Mouse (Mus musculus) neural tube, embryonic 11.5 days (tissue): Measurements from ENCODE around the gene 1190002N15Rik. TPM values are rescaled to one million over a fixed set of nuclear protein-coding genes. Genes with fewer than 3 reads are reported as not detected.

ENCODE experiments used
- ATAC-seq: fragments of 200-750 bp; cut with Nextera tagmentation; 2 replicates; pipeline ENCODE4 v1.8.0; 2017; ENCODE audit warnings: moderate number of reproducible peaks, mild to moderate bottlenecking, moderate TSS enrichment, moderate library complexity; ENCODE audit not compliant: insufficient read depth, low FRiP score, low TSS enrichment
- DNase-seq: peaks from one replicate; pipeline ENCODE4 v3.0.0-alpha.2; 2015; ENCODE audit warnings: low spot score
- H3K27ac ChIP-seq: fragments of 300-500 bp; sonication (generic); 2 replicates; pipeline ENCODE4 v1.5.1; 2014; ENCODE audit warnings: low read depth, mild to moderate bottlenecking, low read length
- H3K27me3 ChIP-seq: fragments of 300-500 bp; sonication (generic); 2 replicates; pipeline ENCODE4 v1.6.1; 2014; ENCODE audit warnings: mild to moderate bottlenecking, low read length, mixed read lengths; ENCODE audit not compliant: control insufficient read depth, insufficient read depth
- H3K36me3 ChIP-seq: fragments of 300-500 bp; sonication (generic); 2 replicates; pipeline ENCODE4 v1.6.1; 2014; ENCODE audit warnings: mild to moderate bottlenecking, low read length, moderate library complexity, mixed read lengths; ENCODE audit not compliant: control insufficient read depth, insufficient read depth
- H3K4me1 ChIP-seq: fragments of 300-500 bp; sonication (generic); 2 replicates; pipeline ENCODE4 v1.6.1; 2014; ENCODE audit warnings: low read length, mixed read lengths; ENCODE audit not compliant: control insufficient read depth, insufficient read depth
- H3K4me2 ChIP-seq: fragments of 300-500 bp; sonication (generic); 2 replicates; pipeline ENCODE4 v1.6.1; 2014; ENCODE audit warnings: low read depth, mild to moderate bottlenecking, moderate library complexity
- H3K4me3 ChIP-seq: fragments of 300-500 bp; sonication (generic); 2 replicates; pipeline ENCODE4 v1.5.1; 2014; ENCODE audit warnings: low read depth, low read length
- H3K9ac ChIP-seq: fragments of 300-500 bp; sonication (generic); 2 replicates; pipeline ENCODE4 v1.6.1; 2014; ENCODE audit warnings: mild to moderate bottlenecking, low read length
- H3K9me3 ChIP-seq: fragments of 300-500 bp; sonication (generic); 2 replicates; pipeline ENCODE4 v1.6.1; 2016; ENCODE audit warnings: low read length; ENCODE audit not compliant: control insufficient read depth
- WGBS: fragments of 180-500 bp; shearing (Covaris S2); extraction: QIAGEN DNeasy Blood & Tissue Kit; methylation state at CpG from one replicate; pipeline ENCODE4 v1.1.7; 2014; 5-methylcytosine and 5-hydroxymethylcytosine counted together
- polyA plus RNA-seq: library from polyadenylated mRNA; unstranded; fragments of >200 nt; fragmentation: Nextera tagmentation; extraction: Ambion mirVana; gene quantifications from 2 replicates; pipeline ENCODE4 v1.2.1, GENCODE M21; 2014

1190002N15Rik gene
- polyA plus RNA-seq, 1 experiment from 2014 or later = 34.2 TPM

DNA sequence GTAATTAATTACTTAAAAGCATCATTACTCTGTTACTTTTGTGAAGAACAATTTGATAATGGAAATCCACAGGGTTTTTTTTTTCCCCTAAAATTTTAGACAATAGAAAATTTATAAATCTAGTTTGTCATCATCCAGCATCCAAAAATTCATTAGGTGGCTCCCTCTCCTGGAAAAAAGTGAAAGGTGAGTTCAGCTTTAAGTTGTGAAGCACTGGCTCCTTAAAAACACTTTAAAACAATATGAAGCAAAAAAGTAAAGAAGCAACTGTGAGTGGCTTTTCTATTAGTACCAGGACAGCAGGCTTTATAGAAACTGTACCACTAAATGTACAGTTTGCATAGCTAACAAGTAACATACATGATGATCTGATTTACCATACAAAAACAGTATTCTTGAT lies 3.1 kb downstream of the 1190002N15Rik start:
- DNase-seq = no peak
- H3K4me3 ChIP-seq = no peak overlapping the region; the same call in 1 of the 2 replicates

DNA sequence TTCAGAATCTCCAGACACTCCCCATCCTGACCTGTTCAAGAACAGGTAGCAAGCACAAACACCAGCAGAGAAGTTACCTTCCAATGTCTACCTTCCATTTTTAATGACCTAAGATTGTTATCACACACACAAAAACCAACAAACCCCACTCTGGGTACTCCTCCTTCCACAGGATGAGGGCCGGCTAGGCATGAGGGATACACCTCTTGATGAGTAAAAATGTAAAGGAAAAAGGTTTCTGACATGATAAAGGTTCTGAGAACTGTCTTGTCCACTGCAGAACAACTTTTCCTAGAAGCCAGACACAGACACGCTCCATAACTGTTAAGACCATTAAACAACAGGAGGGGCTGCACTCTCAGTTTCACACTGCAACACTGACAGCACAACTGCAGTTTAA lies 3.7 kb downstream of the 1190002N15Rik start:
- Histone ChIP-seq H3K27me3 (no peaks in the 10 kb centered on the region), H3K27ac (no peak overlapping the region), H3K36me3 (no peaks in the 10 kb centered on the region), H3K9me3 (no peaks in the 10 kb centered on the region), H3K9ac (no peak overlapping the region), H3K4me2 (peak overlapping the region; percentile 3; the same call in 1 of the 2 replicates), H3K4me3 (no peak overlapping the region), H3K4me1 (peaks cover 5% of the 10 kb centered on the region; the same call in 1 of the 2 replicates)
- ATAC-seq (no peak), DNase-seq (no peak)
- WGBS = 62% methylated on average over 2 of the region's 2 CpGs

More for the DNA sequence above, 3.1 kb downstream of the 1190002N15Rik start:
- no peak for ATAC-seq
- Histone ChIP-seq H3K9me3 (no peaks in the 10 kb centered on the region), H3K4me1 (peaks cover 5% of the 10 kb centered on the region; the same call in 1 of the 2 replicates), H3K36me3 (no peaks in the 10 kb centered on the region), H3K4me2 (peak overlapping the region; percentile 22), H3K9ac (no peak overlapping the region), H3K27me3 (no peaks in the 10 kb centered on the region), H3K27ac (no peak overlapping the region)

DNA sequence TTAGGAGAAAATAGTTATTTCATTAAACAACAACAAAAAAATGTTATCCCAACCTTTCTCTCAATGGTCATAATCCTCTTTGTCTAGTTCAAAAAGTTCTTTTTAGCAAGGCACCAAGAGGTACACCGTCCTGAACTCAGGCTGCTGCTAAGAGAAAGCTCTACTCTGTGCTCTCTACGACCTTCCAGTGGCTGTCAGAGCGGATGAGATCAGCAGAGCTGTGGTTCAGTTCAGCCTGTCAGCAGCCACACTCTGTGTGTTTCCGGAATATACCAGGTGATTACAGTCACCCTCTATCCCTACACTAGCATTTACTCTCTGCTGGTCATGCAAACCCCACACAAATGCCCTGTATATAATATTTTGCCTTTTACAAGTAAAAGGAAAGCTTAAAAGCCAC lies 4.2 kb downstream of the 1190002N15Rik start:
- Histone ChIP-seq H3K27ac (no peak overlapping the region), H3K4me2 (peak overlapping the region; percentile 3; the same call in 1 of the 2 replicates), H3K9ac (no peak overlapping the region), H3K36me3 (no peaks in the 10 kb centered on the region), H3K27me3 (no peaks in the 10 kb centered on the region), H3K4me1 (peaks cover 5% of the 10 kb centered on the region; the same call in 1 of the 2 replicates), H3K4me3 (no peak overlapping the region), H3K9me3 (no peaks in the 10 kb centered on the region)
- 49% methylated on average over 4 of the region's 4 CpGs for WGBS
- no peak for ATAC-seq
- DNase-seq = no peak

DNA sequence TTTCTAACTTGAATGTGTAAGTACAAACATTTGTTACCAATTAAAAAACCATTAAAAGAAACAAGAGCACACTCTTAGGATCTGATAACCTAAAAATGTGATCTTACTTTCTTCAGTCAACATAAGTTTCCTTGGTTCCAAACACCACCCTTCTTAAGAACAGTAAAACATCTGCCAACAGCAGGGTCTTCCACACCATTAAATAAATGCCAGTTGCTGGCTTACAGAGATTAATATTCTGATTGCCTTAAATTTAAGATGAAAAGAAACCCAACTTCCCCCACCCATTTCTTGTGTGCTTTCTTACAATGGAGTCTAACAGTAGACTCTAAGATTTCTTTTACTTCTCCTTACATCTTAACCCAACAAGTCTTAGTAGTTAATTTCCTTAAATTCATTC lies 7.9 kb downstream of the 1190002N15Rik start:
- Histone ChIP-seq H3K27me3 (no peaks in the 10 kb centered on the region), H3K9me3 (no peaks in the 10 kb centered on the region), H3K36me3 (no peaks in the 10 kb centered on the region), H3K27ac (no peak overlapping the region), H3K4me1 (peaks cover 5% of the 10 kb centered on the region; the same call in 1 of the 2 replicates), H3K4me3 (no peak overlapping the region), H3K9ac (no peak overlapping the region), H3K4me2 (no peak overlapping the region)
- ATAC-seq = no peak
- DNase-seq = no peak

DNA sequence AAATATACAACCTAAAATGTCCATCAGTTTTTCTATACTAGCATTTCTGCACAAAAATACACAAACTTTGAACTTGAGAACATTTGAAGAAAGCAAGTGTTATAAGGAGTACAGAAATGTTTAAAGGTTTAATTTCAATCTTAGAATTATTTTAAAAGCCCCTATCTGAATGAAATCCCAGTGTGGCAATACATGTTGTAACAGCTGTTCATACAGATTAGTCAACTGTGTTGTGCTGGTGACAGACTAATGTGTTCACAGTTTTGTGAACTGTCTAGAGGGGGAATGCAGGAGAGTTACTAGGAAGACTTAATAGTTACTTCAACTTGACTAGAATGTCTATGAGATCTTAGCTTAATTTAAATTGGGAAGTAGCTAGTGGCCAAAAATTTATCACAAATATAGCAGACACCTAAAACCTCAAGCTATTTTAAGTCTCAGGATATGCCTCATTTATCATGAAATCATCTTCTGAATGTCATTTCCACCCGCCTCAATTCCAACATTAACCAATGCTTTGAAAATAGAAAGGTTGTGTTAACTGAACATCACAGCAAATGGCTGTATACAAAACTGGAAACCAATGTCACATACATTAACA lies 8.6 kb downstream of the 1190002N15Rik start:
- WGBS = 83% methylated on average over 1 of the region's 1 CpGs
- H3K4me2 ChIP-seq = no peak overlapping the region
- no peak overlapping the region for H3K27ac ChIP-seq
- no peak for DNase-seq
- no peak overlapping the region for H3K9ac ChIP-seq
- H3K27me3 ChIP-seq = no peaks in the 10 kb centered on the region
- H3K9me3 ChIP-seq = no peaks in the 10 kb centered on the region
- ATAC-seq = no peak
- H3K4me3 ChIP-seq = no peak overlapping the region
- H3K4me1 ChIP-seq = peaks cover 2% of the 10 kb centered on the region; the same call in 1 of the 2 replicates
- H3K36me3 ChIP-seq = no peaks in the 10 kb centered on the region

DNA sequence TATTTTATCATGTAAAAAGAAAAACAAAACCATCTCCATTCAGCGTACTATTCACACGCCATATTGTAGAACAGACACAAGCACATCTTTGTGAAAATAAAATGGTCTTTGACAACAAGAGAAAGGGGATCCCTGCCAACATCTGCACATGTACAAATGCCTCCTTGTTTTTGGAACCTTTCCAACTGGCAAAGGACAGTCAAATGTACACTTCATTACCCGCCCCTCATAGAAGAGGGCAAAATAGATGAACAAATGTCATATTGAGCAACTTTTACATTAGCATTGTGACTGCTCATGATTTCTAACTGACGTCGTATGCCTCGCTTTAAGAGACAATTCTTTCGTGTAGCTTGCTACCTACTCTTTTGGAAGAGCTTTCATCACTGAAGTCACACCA lies 11.4 kb downstream of the 1190002N15Rik start:
- ATAC-seq (no peak), DNase-seq (no peak)
- H3K36me3 ChIP-seq = no peaks in the 10 kb centered on the region
- H3K4me3 ChIP-seq = no peak overlapping the region
- no peaks in the 10 kb centered on the region for H3K4me1 ChIP-seq
- no peaks in the 10 kb centered on the region for H3K27me3 ChIP-seq
- no peak overlapping the region for H3K4me2 ChIP-seq
- no peak overlapping the region for H3K9ac ChIP-seq
- WGBS = 75% methylated on average over 7 of the region's 7 CpGs
- no peaks in the 10 kb centered on the region for H3K9me3 ChIP-seq
- H3K27ac ChIP-seq = no peak overlapping the region

DNA sequence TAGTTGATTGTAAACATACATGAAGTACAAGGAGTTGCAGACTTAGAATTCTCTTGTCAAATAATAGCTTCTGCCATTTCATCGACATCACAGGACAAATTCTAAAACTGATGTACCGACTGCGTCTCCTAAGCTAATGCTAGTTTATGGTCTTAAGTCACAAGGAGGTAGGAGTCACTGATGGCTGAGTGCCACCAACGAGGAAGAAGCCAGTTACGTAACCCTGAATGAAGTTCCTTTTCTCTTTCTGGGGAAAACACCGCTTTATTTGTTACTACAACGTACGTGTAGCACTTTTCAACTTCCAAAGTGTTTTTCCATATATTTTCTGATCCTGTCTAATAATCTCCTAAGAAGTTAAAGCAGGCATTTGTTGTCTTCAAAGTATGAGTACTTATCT lies 25.6 kb downstream of the 1190002N15Rik start:
- DNase-seq = no peak
- WGBS = 90% methylated on average over 8 of the region's 8 CpGs
- Histone ChIP-seq H3K9ac (no peak overlapping the region), H3K4me2 (no peak overlapping the region), H3K27ac (no peak overlapping the region), H3K4me3 (no peak overlapping the region), H3K36me3 (no peaks in the 10 kb centered on the region), H3K9me3 (no peaks in the 10 kb centered on the region), H3K4me1 (no peaks in the 10 kb centered on the region), H3K27me3 (no peaks in the 10 kb centered on the region)
- no peak for ATAC-seq

DNA sequence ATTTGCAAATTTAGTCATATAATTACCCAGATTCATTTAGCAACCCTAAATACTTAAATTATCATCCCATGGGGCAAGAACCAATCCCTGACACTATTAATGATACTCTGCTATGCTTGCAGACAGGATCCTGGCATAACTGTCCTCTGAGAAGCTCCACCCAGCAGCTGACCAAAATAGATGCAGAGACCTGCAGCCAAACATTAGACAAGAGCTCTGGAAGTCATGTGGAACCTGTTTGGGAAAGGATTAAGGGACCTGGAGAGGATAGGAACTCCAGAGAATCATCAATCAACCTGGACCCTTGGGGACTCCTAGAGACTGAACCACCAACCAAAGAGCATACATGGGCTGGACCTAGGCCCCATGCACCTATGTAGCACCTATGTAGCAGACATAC lies 26.7 kb downstream of the 1190002N15Rik start:
- DNase-seq = no peak
- no peak overlapping the region for H3K27ac ChIP-seq

DNA sequence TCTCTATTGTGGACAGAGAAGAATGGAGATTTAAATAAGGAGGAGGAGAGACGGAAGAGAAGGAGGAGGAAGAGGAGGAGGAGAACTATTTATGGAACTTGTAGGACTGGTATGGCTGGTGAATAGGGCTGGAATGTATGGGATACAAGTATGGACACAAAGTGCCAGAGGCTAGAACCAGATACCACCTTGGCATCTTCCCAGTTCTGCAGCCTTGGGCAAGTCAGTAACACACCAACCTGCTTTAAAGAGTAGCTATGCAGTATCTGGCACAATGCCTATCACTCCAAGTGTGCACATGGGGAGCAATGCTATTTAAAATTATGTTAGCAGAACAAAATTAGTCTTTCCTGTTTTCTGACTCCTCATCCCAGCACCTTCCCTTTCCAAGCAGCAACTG lies 30.9 kb downstream of the 1190002N15Rik start:
- no peak overlapping the region for H3K27ac ChIP-seq
- H3K9me3 ChIP-seq = no peaks in the 10 kb centered on the region
- no peak for DNase-seq
- no peak overlapping the region for H3K4me3 ChIP-seq
- no peaks in the 10 kb centered on the region for H3K27me3 ChIP-seq
- H3K4me1 ChIP-seq = no peaks in the 10 kb centered on the region
- H3K36me3 ChIP-seq = no peaks in the 10 kb centered on the region
- WGBS = 95% methylated on average over 1 of the region's 1 CpGs
- ATAC-seq = no peak
- H3K4me2 ChIP-seq = no peak overlapping the region
- no peak overlapping the region for H3K9ac ChIP-seq

More for the DNA sequence above, 26.7 kb downstream of the 1190002N15Rik start:
- Histone ChIP-seq H3K9me3 (no peaks in the 10 kb centered on the region), H3K4me1 (no peaks in the 10 kb centered on the region), H3K27me3 (no peaks in the 10 kb centered on the region), H3K4me2 (no peak overlapping the region), H3K36me3 (no peaks in the 10 kb centered on the region), H3K4me3 (no peak overlapping the region), H3K9ac (no peak overlapping the region)
- ATAC-seq = no peak
